Mouse (Mus musculus): ENCODE results near the gene Cacna2d1. TPM values are rescaled to one million over a fixed set of nuclear protein-coding genes. Genes with fewer than 3 reads are reported as not detected.

Gene Cacna2d1
- polyA plus RNA-seq, 3 experiments from 2014 or later, result not detected

- no peak for ATAC-seq
These were observed 128.8 kb downstream of the Cacna2d1 start for GRCm38 (mm10) chr5:16063273-16063672.

- no peak for ATAC-seq
These were observed 129.5 kb downstream of the Cacna2d1 start for GRCm38 (mm10) chr5:16063949-16064348.

DNA sequence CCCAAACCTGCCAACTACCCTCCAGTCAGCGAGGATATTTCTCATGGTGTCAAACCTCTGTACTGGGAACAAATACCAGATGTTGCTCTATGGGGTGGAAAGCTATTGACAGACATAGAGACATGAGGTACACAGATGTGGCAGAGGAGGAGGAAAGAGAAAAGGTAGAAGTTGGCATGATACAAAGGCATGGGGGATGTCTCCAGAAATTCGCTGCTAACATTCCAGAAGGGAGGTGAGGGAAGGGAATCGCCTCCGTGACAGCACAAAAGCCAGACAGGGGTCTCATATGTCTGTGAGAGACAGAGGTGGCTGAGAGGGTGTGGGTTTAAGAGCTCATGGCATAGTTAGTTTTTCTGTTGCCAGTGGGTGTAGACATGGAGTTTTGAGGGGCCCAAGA is 131.3 kb downstream of the Cacna2d1 start:
- ATAC-seq, result no peak

- ATAC-seq, result no peak
These were observed 147.8 kb downstream of the Cacna2d1 start for GRCm38 (mm10) chr5:16082253-16082652.

DNA sequence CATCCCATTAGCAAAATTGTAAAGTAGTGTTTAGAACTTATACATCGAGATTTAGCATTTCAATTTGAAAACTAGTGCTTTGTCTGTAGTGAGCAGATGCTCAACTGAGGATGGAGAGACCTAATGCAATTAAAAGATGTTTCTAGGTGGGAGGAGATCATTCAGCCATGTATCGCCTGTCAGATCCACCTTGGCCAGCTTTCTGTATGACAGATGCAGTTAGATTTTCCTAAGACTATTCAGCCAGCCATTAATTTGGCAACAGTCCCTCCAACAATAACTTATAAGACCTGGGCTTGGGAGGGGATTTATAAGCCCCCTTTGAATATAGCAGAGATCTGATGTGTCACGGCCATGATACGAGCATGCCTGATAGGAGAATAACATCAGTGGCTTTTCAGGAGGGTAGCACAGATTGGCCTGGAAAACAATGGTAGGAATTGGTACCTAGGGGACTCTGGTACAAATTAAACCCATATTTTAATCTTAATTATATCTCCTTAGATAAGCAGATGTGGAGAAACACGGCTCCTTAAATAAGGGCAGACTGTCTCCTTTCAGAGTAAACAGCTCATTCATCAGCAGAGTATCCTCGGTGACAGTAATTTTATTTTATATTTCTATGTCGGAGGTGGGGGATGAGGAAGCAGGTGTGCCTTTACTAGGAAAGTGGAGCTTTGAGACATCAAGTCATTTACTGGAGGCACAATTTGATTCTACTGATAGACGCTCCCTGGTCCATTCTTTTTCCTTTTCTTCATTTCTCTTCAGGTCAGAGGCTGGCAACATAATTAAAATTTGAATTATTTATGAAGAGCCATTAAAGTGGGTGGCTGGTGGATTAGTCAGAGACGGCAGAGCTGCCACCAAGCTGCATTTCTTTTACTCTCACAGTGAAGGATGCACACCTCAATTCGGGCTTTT is 152.8 kb downstream of the Cacna2d1 start:
- no peak for ATAC-seq

DNA sequence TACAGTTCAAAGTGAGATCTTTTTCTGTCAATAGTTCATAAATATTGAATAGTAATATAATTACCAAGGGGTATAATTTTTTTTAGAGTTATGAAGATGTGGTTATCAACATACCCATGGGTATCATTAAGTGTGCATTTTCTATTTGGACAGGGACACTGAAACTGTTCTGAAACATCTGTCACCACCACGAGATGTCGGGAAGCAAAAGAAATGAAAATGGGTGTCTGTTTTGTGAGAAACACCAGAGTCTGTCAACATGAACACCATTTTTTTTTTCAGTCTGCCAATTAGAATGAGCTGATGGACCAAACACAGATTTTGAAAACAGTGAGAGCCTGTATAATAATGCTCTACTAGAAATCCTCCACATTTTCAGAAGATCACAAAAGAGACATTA is 153.5 kb downstream of the Cacna2d1 start:
- no peak for ATAC-seq

- no peak for ATAC-seq
These were observed 158.0 kb downstream of the Cacna2d1 start for GRCm38 (mm10) chr5:16092540-16092939.

GRCm38 (mm10) chr5:16093071-16093693 is 158.7 kb downstream of the Cacna2d1 start:
- ATAC-seq, result no peak

DNA sequence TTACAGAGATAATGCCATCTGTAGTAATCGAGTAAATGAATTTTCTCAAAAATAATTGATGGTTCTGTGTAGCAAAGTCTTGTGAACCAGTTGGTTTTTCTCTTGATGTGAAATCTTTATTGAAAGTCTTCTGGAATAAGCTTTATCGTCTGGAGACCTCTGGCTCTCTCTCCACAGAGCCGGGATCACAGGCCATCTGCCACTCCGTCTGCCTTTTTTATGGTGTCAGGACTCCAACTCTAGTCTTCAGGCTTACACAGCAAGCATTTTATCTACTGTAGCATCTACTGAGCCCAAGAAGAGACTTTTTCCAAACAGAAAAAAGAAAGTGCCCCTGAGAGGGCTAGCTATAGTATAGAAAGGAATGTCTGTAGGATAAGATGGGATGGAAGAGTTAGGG is 160.9 kb downstream of the Cacna2d1 start:
- no peak for ATAC-seq

- no peak for ATAC-seq
These were observed 164.3 kb downstream of the Cacna2d1 start for GRCm38 (mm10) chr5:16098766-16099165.

DNA sequence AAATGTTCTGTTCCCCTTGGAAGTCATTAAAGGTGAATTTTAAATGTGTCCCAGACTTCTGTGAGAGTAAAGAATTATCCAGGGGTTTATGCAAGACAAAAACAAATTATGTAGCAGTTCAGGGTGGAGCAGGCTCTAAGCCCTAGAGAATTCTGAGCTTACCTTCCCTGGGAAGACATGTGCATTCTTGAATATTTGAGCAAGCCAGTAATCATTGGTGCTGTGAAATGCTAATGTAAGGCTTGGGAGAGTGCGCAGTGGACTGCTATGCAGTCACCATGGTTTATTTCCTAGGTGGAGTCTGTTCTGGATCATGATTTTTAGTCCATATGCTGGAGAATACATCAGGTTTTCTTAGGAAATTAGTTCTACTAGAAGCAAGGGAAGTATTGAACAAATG is 167.3 kb downstream of the Cacna2d1 start:
- no peak for ATAC-seq

DNA sequence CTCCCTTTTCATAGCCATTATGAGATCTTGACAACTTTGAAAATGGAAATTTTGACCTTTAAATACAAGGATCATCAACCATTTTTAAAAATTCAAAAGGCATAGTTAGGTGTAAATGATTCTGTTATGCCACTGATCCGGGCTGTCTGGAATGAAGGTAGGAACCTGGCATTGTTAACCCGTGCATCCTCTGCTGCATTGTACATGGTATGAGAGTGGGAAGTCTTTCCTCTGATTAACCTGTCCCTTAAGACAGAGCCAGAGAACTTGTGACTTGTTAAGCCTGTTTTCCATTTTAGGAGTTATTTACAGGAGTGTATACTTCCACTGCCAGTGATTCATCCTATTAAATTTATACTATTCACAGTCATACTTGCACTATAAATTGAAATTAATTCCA is 171.2 kb downstream of the Cacna2d1 start:
- ATAC-seq, result no peak

DNA sequence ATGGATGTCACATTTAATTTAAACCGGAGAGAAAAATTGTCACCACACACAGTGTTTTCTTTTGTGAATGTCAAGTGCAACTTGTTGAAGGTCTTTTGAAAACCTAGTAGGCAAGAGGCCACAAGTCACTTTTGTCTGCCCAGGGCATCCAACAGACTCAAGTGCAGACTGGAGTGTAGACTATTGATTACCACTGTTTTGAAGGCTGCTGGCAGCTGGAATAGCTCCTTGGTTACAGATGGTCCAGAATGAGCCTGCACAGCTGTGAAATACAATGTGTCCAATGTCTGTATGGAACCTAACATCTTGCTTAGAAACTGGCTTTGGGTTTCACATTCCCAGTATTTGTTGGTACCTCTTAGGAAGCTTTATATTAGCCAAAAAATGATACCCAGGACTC is 176.2 kb downstream of the Cacna2d1 start:
- no peak for ATAC-seq

- no peak for ATAC-seq
These were observed 179.4 kb downstream of the Cacna2d1 start for GRCm38 (mm10) chr5:16113879-16114278.

DNA sequence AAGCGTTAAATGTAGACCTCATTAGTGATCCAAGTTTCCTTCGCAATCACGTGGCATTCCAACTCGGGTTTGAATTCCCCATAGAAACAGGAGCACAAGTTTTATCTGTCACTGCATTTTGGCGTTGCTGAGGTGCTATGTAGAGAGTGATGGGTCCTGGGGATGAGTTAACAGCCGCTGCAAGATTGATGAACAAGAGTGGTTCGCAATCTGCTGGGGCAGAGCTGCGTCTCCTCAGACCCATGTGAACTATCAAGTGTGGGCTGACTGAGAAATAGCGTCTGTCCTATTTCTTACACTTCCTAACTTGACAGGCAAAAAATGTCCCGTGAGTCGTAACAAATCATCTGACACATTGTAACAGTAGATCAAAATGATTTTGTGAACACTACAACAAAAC is 186.8 kb downstream of the Cacna2d1 start:
- ATAC-seq, result no peak

GRCm38 (mm10) chr5:16122110-16122509 is 187.6 kb downstream of the Cacna2d1 start:
- ATAC-seq, result no peak

DNA sequence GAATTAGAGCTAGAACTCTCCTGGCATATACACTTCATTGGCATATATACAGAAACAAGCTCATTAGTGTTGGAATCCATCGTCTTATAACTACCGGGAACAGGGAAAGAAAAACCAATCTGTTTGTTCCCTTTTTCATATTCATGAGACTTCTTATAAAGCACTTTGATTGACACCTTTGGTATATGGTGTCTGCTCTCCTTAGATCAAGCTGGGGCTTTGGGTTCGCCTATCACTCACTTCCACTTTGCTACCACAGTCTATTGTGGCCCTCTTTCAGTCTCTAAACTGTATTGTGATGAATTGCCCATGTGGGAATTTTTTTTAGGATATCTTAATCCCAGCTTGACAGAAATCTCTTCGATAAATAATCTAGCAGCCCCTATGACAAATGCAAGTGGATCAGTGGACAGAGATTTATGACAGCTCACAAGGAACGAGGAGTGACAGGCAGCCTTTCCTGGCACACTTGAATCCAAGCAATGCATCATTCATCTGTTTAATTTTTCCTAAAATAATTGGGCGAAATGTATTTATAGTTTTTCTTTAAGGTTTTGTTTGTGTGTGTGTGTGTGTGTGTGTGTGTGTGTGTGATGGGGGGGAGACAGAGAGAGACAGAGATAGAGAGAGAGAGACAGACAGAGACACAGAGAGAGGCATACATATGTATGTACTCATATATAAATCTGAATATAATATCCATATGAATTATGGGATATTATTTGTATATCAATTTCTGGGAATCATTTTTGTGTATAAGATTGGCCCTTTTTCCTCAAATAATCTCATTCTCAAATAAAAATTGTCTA is 200.0 kb downstream of the Cacna2d1 start:
- ATAC-seq, result no peak

DNA sequence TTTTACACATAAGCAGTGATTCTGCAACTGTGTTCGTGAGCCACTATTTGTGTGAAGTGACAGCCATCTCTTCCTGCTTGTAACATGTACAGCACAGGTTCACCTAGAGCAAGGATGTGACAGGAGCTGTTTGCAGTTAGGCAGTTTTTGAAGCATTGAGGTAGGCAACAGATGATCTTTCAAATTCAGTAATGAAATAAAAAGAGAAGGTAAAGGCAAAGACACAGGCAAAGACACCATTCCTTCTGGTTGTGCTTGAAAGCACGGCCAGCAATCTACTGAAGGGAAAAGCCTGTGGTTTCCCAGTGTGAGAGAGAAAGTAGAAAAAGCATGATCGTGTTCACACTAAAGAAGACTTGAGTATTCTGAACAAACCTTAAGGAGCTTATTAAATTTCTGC is 201.5 kb downstream of the Cacna2d1 start:
- no peak for ATAC-seq

DNA sequence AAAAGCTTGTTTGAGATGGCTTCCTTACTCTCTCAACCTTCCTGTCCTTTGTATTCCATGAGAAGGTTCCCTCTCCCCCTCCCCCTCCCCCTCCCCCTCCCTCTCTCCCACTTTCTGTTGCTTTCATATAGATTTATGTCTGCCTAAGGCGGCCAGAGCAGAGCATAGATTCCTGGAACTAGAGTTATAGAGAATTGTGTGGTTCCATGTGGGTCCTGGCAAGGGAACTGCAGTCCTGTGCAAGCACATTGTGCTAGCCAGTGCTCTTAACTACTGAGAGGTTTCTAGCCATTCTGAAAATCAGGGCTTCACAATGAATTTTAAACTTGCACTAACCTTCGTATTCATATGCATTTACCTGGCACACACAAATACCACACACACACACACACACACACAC is 202.3 kb downstream of the Cacna2d1 start:
- ATAC-seq, result no peak

- no peak for ATAC-seq
These were observed 212.1 kb downstream of the Cacna2d1 start for GRCm38 (mm10) chr5:16146602-16147001.

- ATAC-seq, result no peak
These were observed 221.1 kb downstream of the Cacna2d1 start for GRCm38 (mm10) chr5:16155375-16156284.

GRCm38 (mm10) chr5:16163270-16163669 is 228.8 kb downstream of the Cacna2d1 start:
- ATAC-seq, result no peak
